Mouse (Mus musculus) left cerebral cortex, adult 8-10 months (tissue): ENCODE measurements around the gene Gm42791. TPM values are rescaled to one million over a fixed set of nuclear protein-coding genes. Genes with fewer than 3 reads are reported as not detected.

Experiments used
- DNase-seq, 2 experiments: peaks; one replicate each; pipeline ENCODE4 v3.0.0; 2022; ENCODE audit warnings: low spot score in 2 of 2
- total RNA-seq, 4 experiments: library from RNA; stranded (reverse); gene quantifications; 2 replicates each; pipeline ENCODE4 v1.2.4; 2022

The Gm42791 gene
- 10 to 100 TPM; 30.1 to 40.2 (median 34.9) TPM for total RNA-seq

- DNase-seq: peak; percentile 85 to 95
Observed at GRCm38 (mm10) chr5:148994706-148995414, at the start of gene Gm42791. TSS of gene Gm42791 (minus strand) at chr5:148995147.

GRCm38 (mm10) chr5:149044067-149044466 is 49.1 kb upstream of the Gm42791 start:
- DNase-seq: no peak

GRCm38 (mm10) chr5:149043240-149043639 is 48.3 kb upstream of the Gm42791 start:
- no peak for DNase-seq

GRCm38 (mm10) chr5:149039825-149040224 is 44.9 kb upstream of the Gm42791 start:
- DNase-seq: no peak

GRCm38 (mm10) chr5:149037729-149038128 is 42.8 kb upstream of the Gm42791 start:
- no peak for DNase-seq

- no peak for DNase-seq
Observed at GRCm38 (mm10) chr5:149036920-149037319, 42.0 kb upstream of the Gm42791 start.

- DNase-seq: no peak
Observed at GRCm38 (mm10) chr5:149032438-149032837, 37.5 kb upstream of the Gm42791 start.

GRCm38 (mm10) chr5:149031199-149031750 is 36.3 kb upstream of the Gm42791 start:
- no peak for DNase-seq

- DNase-seq: no peak
Observed at GRCm38 (mm10) chr5:149030103-149030502, 35.2 kb upstream of the Gm42791 start.

- no peak for DNase-seq
Observed at GRCm38 (mm10) chr5:149028394-149028793, 33.4 kb upstream of the Gm42791 start.

GRCm38 (mm10) chr5:149027389-149027788 is 32.4 kb upstream of the Gm42791 start:
- DNase-seq: no peak

GRCm38 (mm10) chr5:149021120-149021519 is 26.2 kb upstream of the Gm42791 start:
- DNase-seq: no peak

GRCm38 (mm10) chr5:149020681-149021062 is 25.7 kb upstream of the Gm42791 start:
- no peak for DNase-seq

GRCm38 (mm10) chr5:149020059-149020680 is 25.2 kb upstream of the Gm42791 start:
- DNase-seq: no peak

- DNase-seq: no peak
Observed at GRCm38 (mm10) chr5:149017666-149018415, 22.9 kb upstream of the Gm42791 start.

GRCm38 (mm10) chr5:149017181-149017580 is 22.2 kb upstream of the Gm42791 start:
- DNase-seq: no peak

GRCm38 (mm10) chr5:149016261-149016660 is 21.3 kb upstream of the Gm42791 start:
- DNase-seq: no peak

- DNase-seq: no peak
Observed at GRCm38 (mm10) chr5:149015335-149016201, 20.6 kb upstream of the Gm42791 start.

GRCm38 (mm10) chr5:149014600-149015268 is 19.8 kb upstream of the Gm42791 start:
- DNase-seq: peak in 1 of 2 experiments; percentile 49

GRCm38 (mm10) chr5:149013817-149014508 is 19.0 kb upstream of the Gm42791 start:
- DNase-seq: no peak
